In the genomic region with DNA sequence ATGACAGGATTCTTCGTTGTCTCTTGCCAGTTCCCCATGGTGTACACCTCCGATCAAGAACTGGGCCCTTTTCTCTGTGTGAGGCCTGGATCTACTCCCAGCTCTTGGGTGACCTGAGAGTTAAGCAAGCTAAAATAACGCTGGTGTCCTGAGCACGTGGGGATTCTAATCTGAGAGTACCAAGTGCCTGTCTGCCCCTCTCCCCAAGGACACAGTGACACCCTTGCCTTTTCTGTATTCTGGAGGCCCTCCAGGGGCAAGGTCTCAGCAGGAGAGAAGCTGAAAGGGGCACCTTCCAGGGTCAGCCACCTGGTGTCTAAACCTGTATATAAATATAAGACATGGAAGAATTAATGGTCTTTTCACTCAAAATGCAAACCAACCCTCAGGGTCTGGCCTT, we compare ENCODE assay signal across 23 mouse cellular contexts. TPM values are rescaled to one million over a fixed set of nuclear protein-coding genes. Genes with fewer than 3 reads are reported as not detected.
DNase-seq lines count a peak whose midpoint lies in the region; ATAC-seq and TF ChIP-seq lines count a peak whose summit lies in the region.
"Had no signal": no experiment of that assay in that cellular context is flagged by ENCODE, and none has a peak within 500 bp of the region (broad histone marks: within the 10 kb centered on the region; RNA-seq: fewer than 3 reads in every experiment).

No protein-coding gene starts in this region.

- TF ChIP-seq CTCF in kidney, adult 2 months (conservative IDR thresholded peaks at IDR 0.05; ENCODE audit: insufficient read depth, insufficient read length, low read depth, low read length): no peak

- H3K4me1 ChIP-seq in kidney, embryonic 15.5 days: peaks cover 42% of the 10 kb centered on the region
- H3K4me1 ChIP-seq in kidney, adult 2 months (ENCODE audit: control insufficient read depth, insufficient read depth, low read length): peaks cover 26% of the 10 kb centered on the region
- peaks cover 98% of the 10 kb centered on the region for H3K4me1 ChIP-seq in heart, embryonic 10.5 days
- H3K4me1 ChIP-seq in heart, embryonic 16.5 days (ENCODE audit: control insufficient read depth, insufficient read depth, low read length): peaks cover 97% of the 10 kb centered on the region
- peaks cover 31% of the 10 kb centered on the region for H3K4me1 ChIP-seq in midbrain, embryonic 15.5 days

- no peak for TF ChIP-seq POLR2A in kidney, adult 2 months (IDR thresholded peaks at IDR 0.05; ENCODE audit: low read depth, low read length)

- ATAC-seq in kidney, embryonic 15.5 days (replicated peaks; ENCODE audit: low FRiP score): no peak
- ATAC-seq in heart, embryonic 16.5 days (replicated peaks; ENCODE audit: extremely low read depth, insufficient read depth, low FRiP score): peak; percentile 75
- no peak for ATAC-seq in midbrain, embryonic 15.5 days (replicated peaks)
- ATAC-seq: forebrain, embryonic 14.5 days; hindbrain, postnatal 0 days; liver, embryonic 12.5 days had no signal

- 81% methylated on average over 4 of the region's 4 CpGs for WGBS in kidney, embryonic 15.5 days
- 54% methylated on average over 4 of the region's 4 CpGs for WGBS in kidney, adult 2 months
- 50% methylated on average over 4 of the region's 4 CpGs for WGBS in heart, embryonic 10.5 days
- WGBS in heart, embryonic 16.5 days: 35% methylated on average over 4 of the region's 4 CpGs
- 83% methylated on average over 4 of the region's 4 CpGs for WGBS in midbrain, embryonic 15.5 days

- H3K36me3 ChIP-seq in kidney, embryonic 15.5 days: peaks cover 17% of the 10 kb centered on the region
- no peaks in the 10 kb centered on the region for H3K36me3 ChIP-seq in kidney, adult 2 months (ENCODE audit: control insufficient read depth, insufficient read depth, low read length)
- H3K36me3 ChIP-seq in heart, embryonic 10.5 days: peaks cover 29% of the 10 kb centered on the region
- H3K36me3 ChIP-seq in heart, embryonic 16.5 days (ENCODE audit: control insufficient read depth, insufficient read depth): peaks cover 19% of the 10 kb centered on the region
- no peaks in the 10 kb centered on the region for H3K36me3 ChIP-seq in midbrain, embryonic 15.5 days (replicated peaks)

- H3K27me3 ChIP-seq in kidney, embryonic 15.5 days: no peaks in the 10 kb centered on the region
- no peaks in the 10 kb centered on the region for H3K27me3 ChIP-seq in kidney, adult 2 months (replicated peaks; ENCODE audit: control insufficient read depth, insufficient read depth, low read length)
- H3K27me3 ChIP-seq in heart, embryonic 10.5 days (ENCODE audit: insufficient read depth, poor library complexity, severe bottlenecking): no peaks in the 10 kb centered on the region
- no peaks in the 10 kb centered on the region for H3K27me3 ChIP-seq in heart, embryonic 16.5 days (ENCODE audit: control insufficient read depth, insufficient read depth, low read length)
- no peaks in the 10 kb centered on the region for H3K27me3 ChIP-seq in midbrain, embryonic 15.5 days (replicated peaks)
- H3K27me3 ChIP-seq: embryonic facial prominence, embryonic 13.5 days; liver, embryonic 12.5 days had no signal

- 0 out of 2 replicates have a peak overlapping the region, but pooled peaks have one; percentile 1 for H3K27ac ChIP-seq in kidney, embryonic 15.5 days
- H3K27ac ChIP-seq in kidney, adult 2 months (ENCODE audit: insufficient read depth, low read depth, low read length): no peak overlapping the region
- H3K27ac ChIP-seq in heart, embryonic 10.5 days: peak overlapping the region; percentile 83
- H3K27ac ChIP-seq in heart, embryonic 16.5 days (ENCODE audit: low read length): peak overlapping the region; percentile 92
- no peak overlapping the region for H3K27ac ChIP-seq in midbrain, embryonic 15.5 days
- H3K27ac ChIP-seq: embryonic facial prominence, embryonic 13.5 days; hindbrain, embryonic 10.5 days; left cerebral cortex, adult 2 months; liver, embryonic 12.5 days had no signal

- H3K4me3 ChIP-seq in kidney, embryonic 15.5 days (replicated peaks): no peak overlapping the region
- no peak overlapping the region for H3K4me3 ChIP-seq in kidney, adult 2 months (ENCODE audit: insufficient read depth, low read depth, low read length)
- H3K4me3 ChIP-seq in heart, embryonic 10.5 days: peak overlapping the region; percentile 12; the same call in 1 of the 2 replicates
- no peak overlapping the region for H3K4me3 ChIP-seq in heart, embryonic 16.5 days (ENCODE audit: low read length)
- H3K4me3 ChIP-seq in midbrain, embryonic 15.5 days: no peak overlapping the region
- H3K4me3 ChIP-seq: embryonic facial prominence, embryonic 13.5 days; hindbrain, embryonic 10.5 days; left cerebral cortex, adult 2 months; liver, embryonic 12.5 days had no signal

- DNase-seq in kidney, adult 2 months: no peak
- DNase-seq in heart, embryonic 10.5 days (ENCODE audit: low spot score): no peak
- peak; percentile 77 for DNase-seq in skeletal muscle tissue, adult 2 months (ENCODE audit: low read depth, low spot score)
- DNase-seq in frontal cortex, postnatal 10 days (ENCODE audit: low spot score in 2 of 2): no peak
- no peak for DNase-seq in embryo, embryonic 9.5 days (ENCODE audit: extremely low spot score)
- DNase-seq: cerebellum, adult 9-10 months; kidney, adult 18-20 months; kidney, postnatal 25 days; left cerebral cortex, postnatal 4 days; lung, embryonic 14.5 days; lung, postnatal 36 days; retina, postnatal 1 day; thymus, adult 18-20 months; thymus, postnatal 4 days had no signal

- no peak overlapping the region for H3K4me2 ChIP-seq in kidney, embryonic 15.5 days
- peak overlapping the region; percentile 26; the same call in 1 of the 2 replicates for H3K4me2 ChIP-seq in heart, embryonic 16.5 days (ENCODE audit: low read depth, low read length)
- H3K4me2 ChIP-seq in midbrain, embryonic 15.5 days: no peak overlapping the region
- H3K4me2 ChIP-seq: embryonic facial prominence, embryonic 13.5 days; liver, embryonic 12.5 days; lung, embryonic 14.5 days had no signal

- no peaks in the 10 kb centered on the region for H3K9me3 ChIP-seq in kidney, embryonic 15.5 days (replicated peaks)
- H3K9me3 ChIP-seq in heart, embryonic 10.5 days: no peaks in the 10 kb centered on the region
- H3K9me3 ChIP-seq in heart, embryonic 16.5 days (replicated peaks; ENCODE audit: control insufficient read depth, low read length): no peaks in the 10 kb centered on the region
- H3K9me3 ChIP-seq in midbrain, embryonic 15.5 days: no peaks in the 10 kb centered on the region
- H3K9me3 ChIP-seq: embryonic facial prominence, embryonic 13.5 days; hindbrain, embryonic 10.5 days; liver, embryonic 12.5 days had no signal

- no peak overlapping the region for H3K9ac ChIP-seq in kidney, embryonic 15.5 days
- H3K9ac ChIP-seq in heart, embryonic 16.5 days (ENCODE audit: low read length): peak overlapping the region; percentile 58
- H3K9ac ChIP-seq in midbrain, embryonic 15.5 days: no peak overlapping the region
- H3K9ac ChIP-seq: embryonic facial prominence, embryonic 13.5 days; liver, embryonic 12.5 days; lung, embryonic 14.5 days had no signal

RNA-seq across cellular contexts. Expression of a gene that starts 14.3 kb away (rescaled TPM):
- 12.7 and 14.2 TPM in 2 replicates for polyA plus RNA-seq in kidney, embryonic 15.5 days (2015; fragmentation: Nextera tagmentation; extraction: Ambion mirVana)
- polyA plus RNA-seq in kidney, adult 2 months (2012; rRNA removed): 27.6 and 28.3 TPM in 2 replicates
- polyA plus RNA-seq in heart, embryonic 10.5 days (2016; fragmentation: Nextera tagmentation; extraction: Ambion mirVana): 13.3 and 19.8 TPM in 2 replicates
- 22.7 and 25.9 TPM in 2 replicates for polyA plus RNA-seq in heart, embryonic 16.5 days (2015; fragmentation: Nextera tagmentation; extraction: Ambion mirVana)
- polyA plus RNA-seq in midbrain, embryonic 15.5 days (2015; fragmentation: Nextera tagmentation; extraction: Ambion mirVana): 2.0 and 2.5 TPM in 2 replicates

Comparison
In these comparisons a context has a peak if more than half of its experiments do, and no peak if none do; other contexts are left out.
1. H3K27ac ChIP-seq: peak in kidney, embryonic 15.5 days (single experiment), heart, embryonic 10.5 days (single experiment) and heart, embryonic 16.5 days (single experiment); none in kidney, adult 2 months (single experiment) and midbrain, embryonic 15.5 days (single experiment).